Mouse (Mus musculus) skeletal muscle tissue, adult 2 months (tissue): ENCODE results near the gene Phf14.
"Not testable (repeated sequence)": the region's sequence is repeated elsewhere in the genome, so short reads cannot be mapped to it uniquely, and the experiment has no call there.

Source experiments
- DNase-seq: peaks from one replicate; pipeline ENCODE4 v3.0.0-alpha.2; 2012; ENCODE audit warnings: low read depth, low spot score

Phf14 gene

GRCm38 (mm10) chr6:11907269-11908032 lies at the start of gene Phf14, which contains the start of gene Ndufa4:
TSS of gene Phf14 (plus strand) at chr6:11907809.
TSS of gene Ndufa4 (minus strand) at chr6:11907497.
- peak; percentile 93 for DNase-seq

GRCm38 (mm10) chr6:11875364-11875763 lies 32.2 kb upstream of the Phf14 start:
- DNase-seq, result not testable (repeated sequence)

- DNase-seq, result no peak
These were observed 6.7 kb upstream of the Phf14 start for GRCm38 (mm10) chr6:11900809-11901310.

GRCm38 (mm10) chr6:11906890-11907268 lies 730 bp upstream of the Phf14 start:
- DNase-seq, result no peak

GRCm38 (mm10) chr6:11908170-11908569 lies 561 bp downstream of the Phf14 start:
- DNase-seq, result no peak

- peak; percentile 86 for DNase-seq
These were observed 18.0 kb downstream of the Phf14 start for GRCm38 (mm10) chr6:11925496-11926041.

GRCm38 (mm10) chr6:11926082-11926595 lies 18.5 kb downstream of the Phf14 start:
- no peak for DNase-seq

- DNase-seq, result no peak
These were observed 19.9 kb downstream of the Phf14 start for GRCm38 (mm10) chr6:11927485-11927884.

- no peak for DNase-seq
These were observed 25.8 kb downstream of the Phf14 start for GRCm38 (mm10) chr6:11933403-11933802.

- no peak for DNase-seq
These were observed 33.3 kb downstream of the Phf14 start for GRCm38 (mm10) chr6:11940895-11941294.

- no peak for DNase-seq
These were observed 34.5 kb downstream of the Phf14 start for GRCm38 (mm10) chr6:11942089-11942488.

- DNase-seq, result no peak
These were observed 40.5 kb downstream of the Phf14 start for GRCm38 (mm10) chr6:11948100-11948499.

GRCm38 (mm10) chr6:11960172-11960571 lies 52.6 kb downstream of the Phf14 start:
- DNase-seq, result no peak

GRCm38 (mm10) chr6:11993782-11994181 lies 86.2 kb downstream of the Phf14 start:
- DNase-seq, result no peak

GRCm38 (mm10) chr6:11998576-11998975 lies 91.0 kb downstream of the Phf14 start:
- DNase-seq, result no peak

GRCm38 (mm10) chr6:11999506-11999905 lies 91.9 kb downstream of the Phf14 start:
- no peak for DNase-seq

GRCm38 (mm10) chr6:12005455-12005854 lies 97.8 kb downstream of the Phf14 start:
- no peak for DNase-seq

- DNase-seq, result no peak
These were observed 98.4 kb downstream of the Phf14 start for GRCm38 (mm10) chr6:12006001-12006400.

GRCm38 (mm10) chr6:12012103-12012502 lies 104.5 kb downstream of the Phf14 start:
- no peak for DNase-seq

- no peak for DNase-seq
These were observed 106.4 kb downstream of the Phf14 start for GRCm38 (mm10) chr6:12014035-12014434.

GRCm38 (mm10) chr6:12014733-12015132 lies 107.1 kb downstream of the Phf14 start:
- DNase-seq, result no peak

- DNase-seq, result no peak
These were observed 112.1 kb downstream of the Phf14 start for GRCm38 (mm10) chr6:12019736-12020135.

- no peak for DNase-seq
These were observed 112.5 kb downstream of the Phf14 start for GRCm38 (mm10) chr6:12020156-12020555.
